In the genomic region with DNA sequence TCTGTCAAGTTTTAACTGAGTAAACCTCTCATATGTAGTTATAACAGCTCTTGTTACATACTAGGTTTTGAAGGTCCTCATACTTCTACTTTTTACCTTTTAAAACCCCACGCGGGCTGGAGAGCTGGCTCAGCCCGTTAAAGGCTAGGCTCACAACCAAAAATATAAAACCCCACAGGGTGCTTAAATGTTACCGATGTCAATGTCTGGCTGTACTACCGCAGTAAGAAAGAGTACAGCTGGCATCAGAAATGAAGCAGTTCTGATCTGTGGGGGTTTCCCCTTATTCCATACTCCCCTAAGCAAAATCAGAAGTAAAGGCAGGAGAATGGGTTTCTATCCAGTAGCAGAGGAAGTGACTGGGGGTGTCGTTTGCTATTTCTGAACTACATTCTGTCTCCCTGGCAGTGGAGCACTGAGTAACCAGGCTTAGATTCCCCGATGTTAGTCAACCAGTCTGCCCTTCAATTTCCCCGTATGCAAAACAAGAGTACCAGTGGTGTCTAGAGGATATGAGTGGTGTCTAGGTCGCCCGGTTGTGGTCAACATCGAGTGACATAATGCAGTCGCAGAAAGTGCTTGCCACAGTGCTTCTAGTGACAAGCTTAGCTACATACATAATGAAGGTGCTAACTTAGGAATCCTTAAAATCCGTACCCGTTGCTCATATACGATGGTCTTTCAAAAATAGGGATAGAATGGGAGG, we compare ENCODE assay signal across 9 mouse cellular contexts. TPM values are rescaled to one million over a fixed set of nuclear protein-coding genes. Genes with fewer than 3 reads are reported as not detected.
DNase-seq lines count a peak whose midpoint lies in the region; ATAC-seq and TF ChIP-seq lines count a peak whose summit lies in the region.
"Had no signal": no experiment of that assay in that cellular context is flagged by ENCODE, and none has a peak within 500 bp of the region (broad histone marks: within the 10 kb centered on the region; RNA-seq: fewer than 3 reads in every experiment).

No protein-coding gene starts in this region.

- no peak overlapping the region for H3K27ac ChIP-seq in embryonic facial prominence, embryonic 10.5 days (replicated peaks)
- peak overlapping the region; percentile 93; the same call in 1 of the 2 replicates for H3K27ac ChIP-seq in midbrain, embryonic 10.5 days (replicated peaks)
- H3K27ac ChIP-seq in stomach, postnatal 0 days (replicated peaks) = peak overlapping the region; percentile 89

- TF ChIP-seq EP300 in stomach, postnatal 0 days (optimal IDR thresholded peaks at IDR 0.05) = no peak

- H3K4me1 ChIP-seq in embryonic facial prominence, embryonic 10.5 days = peaks cover 49% of the 10 kb centered on the region
- peaks cover 61% of the 10 kb centered on the region for H3K4me1 ChIP-seq in midbrain, embryonic 10.5 days
- H3K4me1 ChIP-seq in stomach, postnatal 0 days (replicated peaks; ENCODE audit: control insufficient read depth, insufficient read depth) = no peaks in the 10 kb centered on the region

- no peaks in the 10 kb centered on the region for H3K36me3 ChIP-seq in embryonic facial prominence, embryonic 10.5 days (replicated peaks)
- H3K36me3 ChIP-seq in midbrain, embryonic 10.5 days = no peaks in the 10 kb centered on the region
- no peaks in the 10 kb centered on the region for H3K36me3 ChIP-seq in stomach, postnatal 0 days (ENCODE audit: control insufficient read depth, insufficient read depth, low read length)

- peak overlapping the region; percentile 92 for H3K4me3 ChIP-seq in embryonic facial prominence, embryonic 10.5 days
- H3K4me3 ChIP-seq in midbrain, embryonic 10.5 days = peak overlapping the region; percentile 93
- H3K4me3 ChIP-seq in stomach, postnatal 0 days (ENCODE audit: low read depth, low read length) = peak overlapping the region; percentile 94

- 49% methylated on average over 15 of the region's 15 CpGs for WGBS in embryonic facial prominence, embryonic 10.5 days
- WGBS in midbrain, embryonic 10.5 days = 52% methylated on average over 15 of the region's 15 CpGs
- WGBS in stomach, postnatal 0 days = 12% methylated on average over 15 of the region's 15 CpGs

- TF ChIP-seq CTCF in stomach, postnatal 0 days (IDR thresholded peaks at IDR 0.05; ENCODE audit: low read depth) = no peak

- no peaks in the 10 kb centered on the region for H3K9me3 ChIP-seq in embryonic facial prominence, embryonic 10.5 days
- no peaks in the 10 kb centered on the region for H3K9me3 ChIP-seq in midbrain, embryonic 10.5 days (replicated peaks)
- H3K9me3 ChIP-seq in stomach, postnatal 0 days (ENCODE audit: control insufficient read depth, low read length) = no peaks in the 10 kb centered on the region

- peak; percentile 6 for DNase-seq in urinary bladder, postnatal 14 days (ENCODE audit: low spot score)
- DNase-seq in urinary bladder, adult 2 months (ENCODE audit: low spot score) = no peak
- DNase-seq in embryonic facial prominence, embryonic 10.5 days (ENCODE audit: low spot score) = no peak
- DNase-seq in layer of hippocampus, postnatal 36 days = peak; percentile 31 to 38
- DNase-seq in midbrain, embryonic 10.5 days (ENCODE audit: low spot score) = peak; percentile 15
- DNase-seq in stomach, postnatal 0 days (ENCODE audit: low spot score) = no peak
- no peak for DNase-seq in frontal cortex, postnatal 25 days (ENCODE audit: low spot score in 2 of 2)

- peaks cover 15% of the 10 kb centered on the region; the same call in 1 of the 2 replicates for H3K27me3 ChIP-seq in embryonic facial prominence, embryonic 10.5 days (replicated peaks; ENCODE audit: low read depth, poor library complexity, severe bottlenecking)
- peaks cover 11% of the 10 kb centered on the region; the same call in 1 of the 2 replicates for H3K27me3 ChIP-seq in midbrain, embryonic 10.5 days (ENCODE audit: low read depth, poor library complexity, severe bottlenecking)
- no peaks in the 10 kb centered on the region for H3K27me3 ChIP-seq in stomach, postnatal 0 days (ENCODE audit: control insufficient read depth, insufficient read depth, low read length)

- H3K4me2 ChIP-seq in stomach, postnatal 0 days (replicated peaks; ENCODE audit: low read depth) = peak overlapping the region; percentile 93

- peak; percentile 18 to 41 for ATAC-seq in hematopoietic stem cell, adult 5-6 weeks (replicated peaks in 1 of 2; ENCODE audit: insufficient read depth in 1 of 2, low FRiP score in 2 of 2, low TSS enrichment in 1 of 2, low read depth in 1 of 2, poor library complexity in 2 of 2, severe bottlenecking in 2 of 2)
- ATAC-seq in stomach, postnatal 0 days (ENCODE audit: low FRiP score, low TSS enrichment) = no peak

- H3K9ac ChIP-seq in stomach, postnatal 0 days (ENCODE audit: low read length) = peak overlapping the region; percentile 92

RNA-seq across cellular contexts. Expression of gene Cpd, which starts 1.4 kb away (rescaled TPM):
- polyA plus RNA-seq in urinary bladder, adult 2 months (2012; rRNA removed) = 36.3 and 41.4 TPM in 2 replicates
- 7.9 and 8.5 TPM in 2 replicates for polyA plus RNA-seq in embryonic facial prominence, embryonic 10.5 days (2016; fragmentation: Nextera tagmentation; extraction: Ambion mirVana)
- total RNA-seq in hematopoietic stem cell, adult 5-6 weeks (2017) = 10.4 and 16.8 TPM in 2 replicates
- total RNA-seq in layer of hippocampus, postnatal 36 days (2021) = 10 to 100 TPM; 61.8 to 67.7 TPM
- polyA plus RNA-seq in midbrain, embryonic 10.5 days (2016; fragmentation: Nextera tagmentation; extraction: Ambion mirVana) = 7.6 and 9.2 TPM in 2 replicates
- polyA plus RNA-seq in stomach, postnatal 0 days (2015; fragmentation: Nextera tagmentation; extraction: Ambion mirVana) = 15.9 and 16.1 TPM in 2 replicates

RNA-seq across cellular contexts. Expression of gene Tmigd1, which starts 56.5 kb away (rescaled TPM):
- polyA plus RNA-seq in urinary bladder, adult 2 months (2012; rRNA removed) = 0.74 and 0.93 TPM in 2 replicates
- polyA plus RNA-seq in embryonic facial prominence, embryonic 10.5 days (2016; fragmentation: Nextera tagmentation; extraction: Ambion mirVana) = not detected in 2 replicates
- not detected in 2 replicates for total RNA-seq in hematopoietic stem cell, adult 5-6 weeks (2017)
- total RNA-seq in layer of hippocampus, postnatal 36 days (2021) = not detected
- 0.09 TPM in 1 of 2 replicates, not detected in the other for polyA plus RNA-seq in midbrain, embryonic 10.5 days (2016; fragmentation: Nextera tagmentation; extraction: Ambion mirVana)
- 1.7 and 1.9 TPM in 2 replicates for polyA plus RNA-seq in stomach, postnatal 0 days (2015; fragmentation: Nextera tagmentation; extraction: Ambion mirVana)
- polyA plus RNA-seq: frontal cortex, adult 2 months had no signal

Comparison
In these comparisons a context has a peak if more than half of its experiments do, and no peak if none do; other contexts are left out.
1. DNase-seq: peak in urinary bladder, postnatal 14 days (single experiment), layer of hippocampus, postnatal 36 days (2 of 2) and midbrain, embryonic 10.5 days (single experiment); none in urinary bladder, adult 2 months (single experiment), embryonic facial prominence, embryonic 10.5 days (single experiment), stomach, postnatal 0 days (single experiment) and frontal cortex, postnatal 25 days (0 of 2).
2. Peak in every context shown above with its lines, with median percentiles within 50 percentile points of each other: H3K4me3 ChIP-seq.